Mouse (Mus musculus) Patski (cell line): ENCODE measurements around the gene Sit1. TPM values are rescaled to one million over a fixed set of nuclear protein-coding genes. Genes with fewer than 3 reads are reported as not detected.
"Not testable (repeated sequence)": the region's sequence is repeated elsewhere in the genome, so short reads cannot be mapped to it uniquely, and the experiment has no call there.

Source experiments
- ATAC-seq: fragments of 100-300 bp; one replicate; pipeline ENCODE4 v1.8.0; 2021
- CTCF ChIA-PET: fragments of 350-600 bp; sonication (Branson Sonifier 250); formaldehyde crosslinking; loops from one replicate; lab custom pipeline; 2022; ENCODE audit warnings: inconsistent platforms; lab: Charles Lee
- POLR2A ChIA-PET: fragments of 350-600 bp; sonication (Branson Sonifier 250); formaldehyde crosslinking; loops from one replicate; lab custom pipeline; 2022; ENCODE audit warnings: antibody characterized with exemption, inconsistent platforms; lab: Charles Lee
- DNase-seq: peaks from one replicate; pipeline ENCODE4 v3.0.0-alpha.2; 2011; ENCODE audit warnings: low read depth, low spot score
- H3K27me3 ChIP-seq: fragments of 371-371 bp; one replicate; pipeline ENCODE4 v1.5.1; 2021
- CTCF ChIP-seq: fragments of 100-300 bp; IDR thresholded peaks from one replicate; pipeline ENCODE4 v1.5.1; 2021
- in situ Hi-C: fragments of 300-500 bp; cut with MboI; formaldehyde crosslinking; loops from 3 replicates; pipeline ENCODE4 v1.11.1; 2018; ENCODE audit warnings: low pct_unique_long_range_greater_than_20kb, mixed read lengths
- polyA plus RNA-seq: library from polyadenylated mRNA; unstranded; gene quantifications from one replicate; pipeline ENCODE4 v1.2.3, GENCODE M21; 2021

Gene Sit1
- polyA plus RNA-seq, 1 experiment from 2014 or later = not detected

DNA sequence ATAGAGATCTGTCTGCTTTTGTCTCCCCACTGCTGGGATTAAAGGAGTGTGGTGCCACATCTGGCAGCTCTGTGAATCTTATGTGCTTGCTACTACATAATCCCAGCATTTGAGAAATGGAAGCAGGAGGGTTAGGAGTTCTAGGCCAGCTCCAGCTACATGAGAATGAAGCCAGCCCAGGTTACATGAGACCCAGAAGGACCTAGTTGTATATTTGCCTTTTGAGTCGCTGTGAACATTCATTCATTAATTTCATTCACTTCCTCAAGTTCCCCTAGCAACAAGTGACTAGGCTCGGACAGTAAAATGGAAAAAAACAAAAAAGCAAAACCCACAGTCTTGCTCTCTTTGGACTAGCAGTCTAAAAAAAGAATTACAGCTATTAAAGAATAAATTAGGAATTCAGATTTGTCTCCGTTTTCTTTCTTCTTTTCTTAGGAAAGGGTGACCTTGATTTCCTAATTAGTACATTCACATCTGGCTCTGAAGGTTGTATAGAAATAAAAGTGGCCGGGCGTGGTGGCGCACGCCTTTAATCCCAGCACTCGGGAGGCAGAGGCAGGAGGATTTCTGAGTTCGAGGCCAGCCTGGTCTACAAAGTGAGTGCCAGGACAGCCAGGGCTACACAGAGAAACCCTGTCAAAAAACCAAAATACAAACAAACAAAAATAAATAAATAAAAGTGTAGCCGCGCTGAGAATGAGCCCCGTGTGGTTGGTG, 8.7 kb upstream of the Sit1 start:
- no peak for ATAC-seq
- ChIA-PET POLR2A (interaction anchor here (0.6 kb wide), 1 partner anchor 510 kb away, joined by 3 read pairs; no protein-coding TSS in a partner anchor), CTCF (interaction anchor here (1.2 to 1.8 kb wide), 3 partner anchors 13 to 70 kb away, joined by 3 to 5 read pairs (median 3); partner anchors contain the start of genes Creb3 and Tln1)
- H3K27me3 ChIP-seq = no peaks in the 10 kb centered on the region
- no peak for DNase-seq
- in situ Hi-C loops = no loop called here
- TF ChIP-seq CTCF = no peak

DNA sequence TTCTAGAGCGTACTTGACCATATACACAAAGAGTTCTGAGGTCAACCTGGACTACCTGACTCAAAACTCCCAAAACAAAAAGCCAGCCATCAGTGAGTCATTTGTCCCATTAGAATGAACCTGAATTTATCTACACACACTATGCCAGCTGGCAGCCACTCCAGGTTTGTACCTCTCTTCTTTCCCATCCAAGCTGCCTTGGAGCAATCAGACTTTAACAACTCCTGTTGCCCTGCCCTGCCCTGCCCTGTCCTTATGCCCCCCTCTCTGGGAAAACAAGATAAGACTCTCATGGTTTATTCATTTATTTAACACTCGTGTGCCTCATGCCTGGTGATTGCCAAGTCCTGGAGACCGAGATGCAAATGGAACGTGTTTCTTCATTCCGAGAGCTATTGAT, 7.3 kb upstream of the Sit1 start:
- no peaks in the 10 kb centered on the region for H3K27me3 ChIP-seq
- ChIA-PET CTCF (interaction anchor here (0.5 kb wide), 1 partner anchor 11 kb away, joined by 3 read pairs; no protein-coding TSS in a partner anchor), POLR2A (no interaction called here)
- DNase-seq (no peak), ATAC-seq (no peak)
- TF ChIP-seq CTCF = no peak
- in situ Hi-C loops = no loop called here

DNA sequence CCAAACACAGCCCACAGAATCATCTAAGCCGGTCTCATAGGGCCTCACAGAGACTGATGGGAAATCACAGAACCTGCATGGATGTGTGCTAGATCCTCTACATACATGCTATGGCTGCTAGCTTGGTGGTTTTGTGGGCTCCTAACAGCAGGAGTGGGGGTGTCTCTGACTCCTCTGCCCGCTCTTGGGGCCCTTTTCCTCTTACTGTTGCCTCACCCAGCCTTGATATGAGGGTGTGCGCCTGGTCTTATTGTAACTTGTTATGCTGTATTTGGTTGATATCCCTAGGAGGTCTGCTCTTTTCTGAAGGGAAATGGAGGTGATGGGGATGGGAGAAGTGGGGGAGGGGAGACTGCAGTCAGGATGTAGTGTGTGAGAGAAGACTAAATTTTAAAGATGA, 6.1 kb upstream of the Sit1 start:
- no peak for DNase-seq
- in situ Hi-C loops = no loop called here
- H3K27me3 ChIP-seq = no peaks in the 10 kb centered on the region
- TF ChIP-seq CTCF = no peak
- ChIA-PET CTCF (no interaction called here), POLR2A (no interaction called here)
- ATAC-seq = no peak

DNA sequence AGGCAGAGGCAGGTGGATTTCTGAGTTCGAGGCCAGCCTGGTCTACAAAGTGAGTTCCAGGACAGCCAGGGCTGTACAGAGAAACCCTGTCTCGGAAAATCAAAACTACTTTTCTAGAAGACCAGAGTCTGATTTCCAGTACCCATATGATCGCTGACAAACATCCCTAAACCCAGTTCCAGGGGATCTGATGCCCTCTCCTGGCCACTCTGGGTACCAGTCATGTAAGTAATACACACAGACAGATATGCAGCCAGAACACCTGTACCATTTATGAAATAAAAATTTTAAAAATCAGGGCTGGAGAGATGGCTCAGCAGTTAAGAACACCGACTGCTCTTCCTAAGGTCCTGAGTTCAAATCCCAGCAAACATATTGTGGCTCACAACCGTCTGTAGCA, 2.1 kb upstream of the Sit1 start:
- H3K27me3 ChIP-seq, POLR2A ChIA-PET, ATAC-seq, CTCF ChIA-PET, in situ Hi-C loops, DNase-seq: not testable (repeated sequence)

DNA sequence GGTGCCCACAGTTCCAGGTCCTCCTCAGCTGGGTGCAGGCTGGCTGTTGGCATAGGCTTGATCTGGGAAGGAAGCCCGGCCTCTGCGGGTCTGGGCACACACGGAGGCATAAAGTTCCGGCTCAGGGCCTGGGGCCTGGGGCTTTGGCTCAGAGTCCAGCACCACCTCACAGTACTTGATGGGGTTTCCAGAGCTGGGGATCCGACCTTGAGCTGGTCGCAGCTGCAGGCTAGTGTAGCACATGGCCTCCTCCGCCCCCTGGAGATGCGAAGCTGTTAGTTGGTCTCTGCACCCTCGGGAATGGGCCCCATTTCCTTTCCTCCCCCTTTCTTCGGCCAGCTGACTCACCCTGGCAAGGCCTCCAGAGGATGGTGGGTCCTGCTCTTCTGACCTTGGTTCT, 943 bp downstream of the Sit1 start:
- TF ChIP-seq CTCF = no peak
- in situ Hi-C loops = no loop called here
- ChIA-PET CTCF (interaction anchor here (1.2 kb wide), 1 partner anchor 41 kb away, joined by 3 read pairs; no protein-coding TSS in a partner anchor), POLR2A (interaction anchor here (0.6 kb wide), 1 partner anchor 77 kb away, joined by 4 read pairs; no protein-coding TSS in a partner anchor)
- ATAC-seq (no peak), DNase-seq (no peak)
- H3K27me3 ChIP-seq = no peaks in the 10 kb centered on the region

DNA sequence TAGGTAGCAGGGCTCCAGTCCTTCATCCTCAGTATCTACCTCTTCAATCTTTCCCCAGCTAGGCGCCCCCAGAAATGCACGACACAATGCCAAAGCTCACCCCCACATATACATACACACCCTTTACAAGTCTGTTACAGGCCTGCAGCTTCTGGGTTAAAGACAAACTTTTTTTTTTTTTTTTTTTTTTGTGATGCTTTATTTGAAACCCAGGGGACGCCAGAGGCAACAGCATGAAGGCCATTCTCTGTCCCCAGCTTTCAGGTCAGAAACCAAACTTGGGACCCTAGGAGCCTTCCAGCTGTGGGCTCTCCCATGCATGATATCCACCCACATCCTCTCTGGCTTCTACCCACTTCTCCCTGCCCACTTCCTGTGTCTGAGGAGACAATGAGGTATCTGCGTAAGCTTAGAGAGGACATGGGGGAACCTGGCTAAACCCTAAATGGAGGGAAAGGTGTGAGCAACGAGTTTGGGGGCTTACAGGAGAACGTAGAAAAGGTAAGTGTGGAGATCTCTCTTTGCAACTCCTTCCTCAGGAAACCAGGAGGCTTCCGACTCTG, 1.6 kb downstream of the Sit1 start:
- TF ChIP-seq CTCF = no peak
- POLR2A ChIA-PET = interaction anchor here (0.6 kb wide), 1 partner anchor 78 kb away, joined by 4 read pairs; no protein-coding TSS in a partner anchor
- in situ Hi-C loops = no loop called here
- H3K27me3 ChIP-seq = no peaks in the 10 kb centered on the region
- no peak for ATAC-seq
- CTCF ChIA-PET = interaction anchor here (1.2 kb wide), 1 partner anchor 41 kb away, joined by 3 read pairs; no protein-coding TSS in a partner anchor
- DNase-seq = no peak

DNA sequence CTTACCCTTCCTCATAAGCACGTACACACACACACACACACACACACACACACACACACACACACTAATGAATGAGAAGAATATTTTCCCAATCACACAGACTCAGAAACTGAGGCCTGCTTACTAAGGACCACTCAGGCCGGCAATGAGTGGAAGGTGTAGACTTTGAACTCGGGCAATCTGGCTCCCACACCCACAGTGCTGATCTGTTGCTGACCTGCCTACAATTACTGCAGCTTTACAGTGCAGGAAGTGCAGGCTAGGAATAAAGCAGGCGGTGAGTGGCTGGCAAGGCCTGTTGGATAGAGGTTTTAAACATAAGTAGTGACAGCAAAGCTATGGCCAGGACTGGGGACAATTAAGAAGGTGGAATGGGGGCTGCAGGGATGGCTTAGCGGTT, 2.5 kb downstream of the Sit1 start:
- ChIA-PET CTCF (no interaction called here), POLR2A (no interaction called here)
- TF ChIP-seq CTCF = no peak
- H3K27me3 ChIP-seq = no peaks in the 10 kb centered on the region
- in situ Hi-C loops = no loop called here
- ATAC-seq (no peak), DNase-seq (no peak)

DNA sequence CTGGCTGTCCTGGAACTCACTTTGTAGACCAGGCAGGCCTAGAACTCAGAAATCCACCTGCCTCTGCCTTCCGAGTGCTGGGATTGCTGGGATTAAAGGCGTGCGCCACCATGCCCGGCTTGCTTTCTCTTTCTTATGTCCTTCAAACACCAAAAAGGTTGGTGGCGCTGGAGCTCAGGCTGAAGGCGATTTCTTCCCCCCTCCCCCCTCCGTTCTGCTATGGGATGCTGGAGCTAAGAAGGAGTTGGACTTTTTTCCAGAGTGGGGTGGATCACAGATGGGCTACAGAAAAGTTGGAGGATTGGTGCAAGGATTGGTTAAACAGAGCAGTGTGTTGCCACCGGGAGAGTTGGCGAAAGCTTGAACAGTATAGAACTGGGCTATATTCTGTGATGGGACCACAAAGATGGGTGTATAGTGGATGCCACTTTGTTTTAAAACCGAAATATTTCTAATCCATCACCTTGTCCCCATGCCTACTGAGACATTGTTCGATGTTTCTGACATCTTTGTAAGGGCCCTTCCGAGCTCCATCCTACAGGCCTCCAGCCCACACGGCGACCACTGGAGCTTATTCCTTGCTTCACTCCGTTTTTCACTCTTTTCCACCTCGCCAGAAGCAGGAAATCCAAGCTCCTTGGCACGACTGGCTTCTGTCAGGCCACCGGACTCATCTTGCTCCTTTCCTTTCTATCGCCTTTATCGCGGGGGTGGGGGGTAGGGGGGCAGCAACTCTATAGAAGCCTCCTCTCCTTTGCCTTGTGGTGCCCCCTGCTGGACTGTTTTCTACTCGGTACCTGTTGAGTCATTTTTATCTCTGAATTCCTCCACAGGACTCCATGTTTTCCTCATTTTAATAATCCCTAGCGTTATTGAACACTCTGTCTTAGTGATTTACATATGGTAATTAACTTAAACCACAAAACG, 4.4 kb downstream of the Sit1 start:
- H3K27me3 ChIP-seq = no peaks in the 10 kb centered on the region
- CTCF ChIA-PET = interaction anchor here (0.6 to 2.0 kb wide), 6 partner anchors 11 to 267 kb away, joined by 3 to 6 read pairs (median 4); partner anchors contain the start of gene Ccdc107
- no peak for ATAC-seq
- POLR2A ChIA-PET = no interaction called here
- in situ Hi-C loops = loop anchor here (5.0 kb wide), 1 partner anchor 37 kb away; the partner anchor contains the start of gene Tesk1
- no peak for DNase-seq
- peak; percentile 66 for TF ChIP-seq CTCF

DNA sequence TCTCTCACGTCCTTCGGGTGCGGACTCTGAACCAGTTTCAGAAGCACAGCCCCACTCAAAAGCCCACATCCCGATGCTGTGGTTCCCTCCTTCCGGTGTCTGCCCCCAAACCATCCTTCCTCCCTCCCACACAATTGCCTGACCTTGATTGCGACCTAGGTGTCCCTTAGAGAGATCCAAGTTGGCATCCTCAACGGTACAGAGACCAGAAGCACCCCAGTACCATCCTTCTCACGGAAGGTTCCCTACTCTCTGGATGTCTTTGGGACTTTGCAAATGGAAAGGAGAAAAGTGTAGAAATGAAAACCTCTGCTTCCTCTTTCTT, 5.0 kb downstream of the Sit1 start:
- POLR2A ChIA-PET = interaction anchor here (0.6 kb wide), 1 partner anchor 428 kb away, joined by 3 read pairs; no protein-coding TSS in a partner anchor
- CTCF ChIA-PET = interaction anchor here (2.0 kb wide), 1 partner anchor 14 kb away, joined by 5 read pairs; the partner anchor contains the start of gene Ccdc107
- ATAC-seq (no peak), DNase-seq (no peak)
- H3K27me3 ChIP-seq = no peaks in the 10 kb centered on the region
- TF ChIP-seq CTCF = no peak
- in situ Hi-C loops = loop anchor here (5.0 kb wide), 1 partner anchor 36 kb away; the partner anchor contains the start of gene Tesk1
